Mouse (Mus musculus): ENCODE results near the gene AC134908.4.
A peak's percentile ranks its signal among the peaks of the same experiment; 100 is the strongest.

AC134908.4 gene

GRCm38 (mm10) chr17:25795609-25796092 is at the start of gene AC134908.4:
AC134908.4 (minus strand) TSS chr17:25795659.
- DNase-seq (ENCODE audit: low spot score in 2 of 2), result no peak

GRCm38 (mm10) chr17:25844396-25844901 is 49.0 kb upstream of the AC134908.4 start, which contains the start of gene Rhot2:
Rhot2 (minus strand) TSS chr17:25844851.
- peak; percentile 77 to 88 for DNase-seq (ENCODE audit: low spot score in 2 of 2)

- no peak for DNase-seq (ENCODE audit: low spot score in 2 of 2)
These were observed 48.4 kb upstream of the AC134908.4 start for GRCm38 (mm10) chr17:25843636-25844395.

- DNase-seq (ENCODE audit: low spot score in 2 of 2), result no peak
These were observed 47.7 kb upstream of the AC134908.4 start for GRCm38 (mm10) chr17:25843122-25843521.

- no peak for DNase-seq (ENCODE audit: low spot score in 2 of 2)
These were observed 47.0 kb upstream of the AC134908.4 start for GRCm38 (mm10) chr17:25842509-25842908.

- no peak for DNase-seq (ENCODE audit: low spot score in 2 of 2)
These were observed 45.8 kb upstream of the AC134908.4 start, which contains the start of gene Gm20683 for GRCm38 (mm10) chr17:25841117-25841880. Gm20683 (minus strand) TSS chr17:25841763.

DNA sequence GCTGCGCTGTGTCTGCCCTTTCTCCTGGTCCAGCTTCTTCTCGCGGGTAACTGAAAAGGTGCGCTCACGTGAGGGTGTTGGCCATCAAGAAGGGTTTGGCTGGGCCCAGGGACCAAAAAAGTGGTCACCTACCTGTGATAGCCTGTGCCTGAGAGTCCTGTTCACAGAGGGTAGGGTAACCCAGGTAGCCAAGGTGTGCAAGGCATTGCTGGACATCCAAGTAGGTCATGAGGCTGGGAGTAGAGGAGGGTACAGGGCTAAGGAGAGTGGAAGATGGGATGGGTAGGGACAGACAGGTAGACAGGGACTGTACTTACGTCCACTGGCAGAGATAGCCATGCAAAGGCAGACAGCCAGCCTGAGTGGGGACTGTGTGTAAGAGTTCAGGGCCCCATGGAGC is 45.1 kb upstream of the AC134908.4 start:
- DNase-seq (ENCODE audit: low spot score in 2 of 2), result no peak

- no peak for DNase-seq (ENCODE audit: low spot score in 2 of 2)
These were observed 44.2 kb upstream of the AC134908.4 start for GRCm38 (mm10) chr17:25839455-25840235.

GRCm38 (mm10) chr17:25838904-25839303 is 43.4 kb upstream of the AC134908.4 start:
- no peak for DNase-seq (ENCODE audit: low spot score in 2 of 2)

DNA sequence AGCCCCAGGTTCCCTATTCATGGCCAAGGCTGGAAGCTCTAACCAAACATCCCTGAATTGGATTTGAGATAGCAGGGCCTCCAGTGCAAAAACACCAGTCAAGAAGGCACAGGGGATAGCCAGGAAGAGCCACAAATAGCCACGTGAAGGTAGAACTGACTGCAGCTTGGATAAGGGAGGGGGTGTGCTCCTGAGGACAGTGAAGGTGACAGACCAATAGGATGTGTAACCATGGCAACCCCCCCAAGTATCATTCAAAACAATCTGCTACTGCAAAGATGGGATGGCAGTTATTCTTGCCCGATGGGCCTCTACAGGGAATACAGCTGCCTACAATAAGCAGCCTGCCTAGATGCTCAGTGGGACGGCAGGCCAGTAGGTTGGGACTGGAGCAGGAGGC is 42.1 kb upstream of the AC134908.4 start:
- no peak for DNase-seq (ENCODE audit: low spot score in 2 of 2)

- DNase-seq (ENCODE audit: low spot score in 2 of 2), result peak; percentile 68 to 77
These were observed 41.6 kb upstream of the AC134908.4 start, which contains the start of gene Rhbdl1 for GRCm38 (mm10) chr17:25837076-25837410. Rhbdl1 (minus strand) TSS chr17:25837295.

- DNase-seq (ENCODE audit: low spot score in 2 of 2), result peak in 1 of 2 experiments; percentile 26
These were observed 41.1 kb upstream of the AC134908.4 start for GRCm38 (mm10) chr17:25836397-25837075.

GRCm38 (mm10) chr17:25835816-25836215 is 40.4 kb upstream of the AC134908.4 start:
- DNase-seq (ENCODE audit: low spot score in 2 of 2), result no peak

DNA sequence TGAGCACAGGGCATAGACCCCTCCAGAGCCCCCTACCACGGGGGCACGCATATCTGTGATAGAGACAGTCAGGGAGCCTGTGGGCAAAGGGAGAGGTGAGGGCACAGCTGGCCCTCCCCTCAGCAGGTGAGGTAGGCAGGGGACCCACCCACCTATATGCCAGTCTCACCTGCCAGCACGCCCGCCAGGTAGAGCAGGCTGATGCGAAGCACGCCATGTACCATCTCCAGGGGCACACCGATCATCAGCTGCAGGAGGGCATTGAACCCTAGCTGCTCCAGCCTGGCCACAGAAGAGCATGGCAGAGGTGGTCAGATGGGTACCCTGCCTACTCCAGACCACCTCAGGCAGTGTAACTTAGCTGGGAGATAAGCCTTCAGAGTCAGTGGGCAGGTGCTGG is 39.8 kb upstream of the AC134908.4 start:
- no peak for DNase-seq (ENCODE audit: low spot score in 2 of 2)

- DNase-seq (ENCODE audit: low spot score in 2 of 2), result no peak
These were observed 39.2 kb upstream of the AC134908.4 start for GRCm38 (mm10) chr17:25834595-25835222.

DNA sequence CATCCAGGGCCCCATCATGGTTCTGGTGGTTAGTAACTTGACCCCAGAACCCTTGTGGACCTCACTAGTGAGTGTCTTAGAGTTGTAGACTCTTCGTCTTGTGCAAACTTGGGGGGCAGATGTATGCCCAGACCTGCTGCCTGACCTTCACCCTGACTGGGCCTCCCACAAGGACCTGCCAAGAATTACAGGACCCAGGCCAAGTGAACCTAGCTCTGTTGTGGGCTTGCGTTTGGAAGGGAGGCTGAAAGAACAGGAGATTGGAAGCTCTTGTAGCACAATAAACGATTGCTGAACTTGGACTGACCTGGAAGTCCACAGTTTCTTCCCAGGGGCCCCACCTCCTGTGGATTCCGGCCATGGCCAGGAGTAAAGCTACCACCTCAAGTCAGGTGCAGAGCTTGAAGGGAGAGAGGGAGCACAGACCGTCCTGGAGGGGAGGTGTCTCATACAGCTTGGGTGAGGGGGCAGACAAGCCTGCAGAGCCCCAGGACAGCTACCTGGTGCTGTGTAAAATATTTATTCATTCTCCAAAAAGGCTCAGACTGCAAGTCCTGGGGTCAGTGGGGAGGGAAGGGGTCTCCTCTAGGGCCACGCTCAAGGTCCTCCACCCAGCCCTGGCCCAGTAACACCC is 38.6 kb upstream of the AC134908.4 start:
- DNase-seq (ENCODE audit: low spot score in 2 of 2), result no peak

DNA sequence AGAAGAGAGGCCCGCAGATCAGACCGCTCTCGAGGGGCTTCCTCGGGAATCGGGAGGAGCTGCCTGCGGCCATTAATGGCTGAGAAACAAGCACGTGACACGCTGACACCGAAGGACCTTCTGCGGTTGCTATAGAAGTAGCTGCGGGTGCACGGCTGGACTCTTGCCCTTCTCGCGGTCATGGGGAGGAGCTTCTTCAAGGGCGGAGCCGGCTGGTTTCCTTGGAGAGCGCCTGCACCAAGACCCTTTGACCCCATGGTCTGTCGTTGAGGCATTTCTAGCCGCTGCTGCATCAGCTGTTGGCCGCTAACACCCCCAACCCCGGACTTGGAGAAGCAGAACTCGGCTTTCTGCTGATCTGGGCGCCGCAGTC is 37.8 kb upstream of the AC134908.4 start, which contains the start of gene Stub1:
Gene Stub1, minus strand, starts transcription at position 114 of the 373 bp plus-strand sequence.
- DNase-seq (ENCODE audit: low spot score in 2 of 2), result peak; percentile 57 to 81

- peak; percentile 94 to 99 for DNase-seq (ENCODE audit: low spot score in 2 of 2)
These were observed 37.2 kb upstream of the AC134908.4 start for GRCm38 (mm10) chr17:25832436-25833290.

Measured in cerebellum, postnatal 4 days (tissue).